Mouse (Mus musculus): Measurements from ENCODE around the gene Tnk1. TPM values are rescaled to one million over a fixed set of nuclear protein-coding genes. Genes with fewer than 3 reads are reported as not detected.
A peak's percentile ranks its signal among the peaks of the same experiment; 100 is the strongest.

The Tnk1 gene
- polyA plus RNA-seq, 1 experiment from 2014 or later: 0.12 TPM

DNA sequence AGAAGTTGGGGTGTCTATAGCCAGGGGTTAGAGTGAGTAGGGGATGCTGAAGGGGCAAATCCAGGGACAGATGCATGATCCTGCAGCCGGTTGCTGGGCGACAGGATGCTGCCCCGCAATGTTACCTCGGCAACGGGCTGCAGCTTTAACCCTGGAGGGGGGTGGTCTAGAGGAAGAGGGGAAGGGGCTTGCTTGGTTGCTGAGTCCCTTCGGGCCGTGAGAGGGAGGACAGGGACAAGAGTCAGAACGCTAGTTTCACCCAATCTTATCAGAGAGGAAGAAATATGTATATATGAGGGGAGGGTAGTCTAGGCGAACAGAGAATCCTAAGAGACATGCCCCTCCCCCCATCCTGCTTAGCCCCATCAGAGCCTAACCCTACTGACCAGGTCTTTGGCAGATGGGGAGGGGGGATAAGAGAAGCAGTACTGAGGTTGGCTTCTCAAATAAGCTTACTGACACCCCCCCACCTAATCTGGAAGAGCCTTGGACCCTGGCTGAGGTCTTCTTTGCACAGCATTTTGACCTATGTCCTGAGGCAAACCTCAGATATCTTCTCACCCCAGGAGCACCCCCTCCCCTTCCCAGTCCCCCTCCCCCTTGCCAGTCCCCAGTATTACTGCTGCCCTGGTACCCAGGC lies 23.1 kb downstream of the Tnk1 start:
- Histone ChIP-seq H3K27me3 (no peaks in the 10 kb centered on the region), H3K4me3 (peak overlapping the region; percentile 91), H3K9me3 (no peaks in the 10 kb centered on the region), H3K4me2 (peak overlapping the region; percentile 96), H3K36me3 (peaks cover 15% of the 10 kb centered on the region), H3K27ac (replicated peaks) (peak overlapping the region; percentile 97), H3K9ac (peak overlapping the region; percentile 97), H3K4me1 (replicated peaks) (peaks cover 41% of the 10 kb centered on the region)
- ATAC-seq (ENCODE audit: low FRiP score, low read depth): no peak
- 3% methylated on average over 9 of the region's 9 CpGs for WGBS

DNA sequence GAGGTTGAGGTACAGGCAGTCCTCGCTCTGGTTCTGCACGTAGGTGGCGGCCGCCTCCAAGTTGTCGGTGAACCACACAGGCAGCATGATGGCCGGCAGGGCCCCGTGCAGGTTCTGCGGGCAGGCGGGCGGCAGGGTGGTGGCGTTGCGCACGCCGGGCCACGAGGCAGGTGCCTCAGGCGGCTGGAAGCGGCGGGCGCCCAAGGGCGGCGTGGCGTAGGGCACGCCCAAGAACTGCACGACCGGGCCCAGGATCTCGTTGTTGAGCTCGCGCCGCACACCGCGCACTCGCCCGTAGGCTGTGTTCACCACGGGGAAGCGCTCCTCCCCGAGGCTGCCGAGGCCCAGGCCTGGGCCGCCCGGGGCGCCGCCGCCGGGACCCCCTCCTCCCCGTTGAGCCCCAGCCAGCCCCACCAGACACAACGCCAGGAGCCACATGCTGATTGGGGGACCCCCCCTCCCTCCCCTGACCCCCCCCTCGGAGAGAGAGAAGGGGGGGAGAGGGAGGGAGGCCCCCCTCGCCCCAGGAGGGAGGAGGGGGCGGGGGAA lies 24.5 kb downstream of the Tnk1 start:
- 6% methylated on average over 39 of the region's 48 CpGs for WGBS
- H3K27me3 ChIP-seq: no peaks in the 10 kb centered on the region
- no peaks in the 10 kb centered on the region for H3K9me3 ChIP-seq
- peak overlapping the region; percentile 96 for H3K4me2 ChIP-seq
- peak overlapping the region; percentile 97 for H3K9ac ChIP-seq
- H3K4me1 ChIP-seq (replicated peaks): peaks cover 40% of the 10 kb centered on the region
- peaks cover 20% of the 10 kb centered on the region for H3K36me3 ChIP-seq
- H3K4me3 ChIP-seq: peak overlapping the region; percentile 91
- no peak for ATAC-seq (ENCODE audit: low FRiP score, low read depth)
- H3K27ac ChIP-seq (replicated peaks): peak overlapping the region; percentile 6; the same call in 1 of the 2 replicates

DNA sequence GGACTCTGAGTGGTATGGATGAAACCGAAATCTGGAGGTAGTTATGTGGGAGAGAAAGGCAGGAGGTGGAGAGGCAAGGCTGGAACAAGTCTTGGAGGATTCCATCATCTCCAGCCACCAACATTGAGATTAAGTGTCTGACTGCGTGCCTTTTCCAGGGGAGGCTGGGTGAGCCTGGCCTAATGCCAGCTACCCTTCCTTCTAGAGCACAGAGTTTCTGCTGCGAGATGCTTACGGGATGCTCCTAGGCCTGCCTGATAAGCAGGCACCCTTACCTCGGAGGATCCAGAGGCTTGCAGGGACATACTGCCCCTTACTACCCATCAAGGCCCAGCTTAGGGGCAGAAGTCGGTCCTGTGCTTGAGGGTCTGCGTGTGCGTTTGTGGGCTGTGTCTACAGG lies 25.0 kb downstream of the Tnk1 start:
- Histone ChIP-seq H3K4me2 (peak overlapping the region; percentile 96), H3K4me3 (peak overlapping the region; percentile 91), H3K27me3 (no peaks in the 10 kb centered on the region), H3K4me1 (replicated peaks) (peaks cover 39% of the 10 kb centered on the region), H3K27ac (replicated peaks) (peak overlapping the region; percentile 6; the same call in 1 of the 2 replicates), H3K9me3 (no peaks in the 10 kb centered on the region), H3K36me3 (peaks cover 24% of the 10 kb centered on the region), H3K9ac (peak overlapping the region; percentile 97)
- 50% methylated on average over 8 of the region's 8 CpGs for WGBS
- ATAC-seq (ENCODE audit: low FRiP score, low read depth): no peak

DNA sequence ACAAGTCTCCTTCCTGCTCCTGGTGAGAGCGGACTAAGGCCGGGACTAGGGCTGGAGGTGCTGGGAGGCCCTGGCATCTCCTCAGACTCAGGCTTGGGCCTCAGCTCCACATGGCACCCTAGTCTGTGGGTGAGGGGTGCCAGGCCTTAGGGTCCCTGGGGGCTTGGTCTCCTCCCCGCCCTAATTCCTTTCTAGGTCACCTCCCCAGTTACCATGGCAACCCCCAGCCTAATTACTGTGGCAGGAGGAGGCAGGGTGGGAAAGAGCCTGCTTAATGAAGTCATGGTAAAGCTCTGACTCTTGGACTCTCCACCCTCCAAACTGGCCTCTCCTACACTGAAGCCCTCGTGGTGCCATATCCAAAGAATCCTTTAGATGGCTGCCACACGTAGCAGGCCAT lies 29.7 kb downstream of the Tnk1 start:
- Histone ChIP-seq H3K9me3 (no peaks in the 10 kb centered on the region), H3K36me3 (peaks cover 64% of the 10 kb centered on the region), H3K4me3 (no peak overlapping the region), H3K4me1 (replicated peaks) (peaks cover 14% of the 10 kb centered on the region), H3K9ac (no peak overlapping the region), H3K4me2 (no peak overlapping the region), H3K27me3 (no peaks in the 10 kb centered on the region), H3K27ac (replicated peaks) (no peak overlapping the region)
- ATAC-seq (ENCODE audit: low FRiP score, low read depth): 0 out of 2 replicates have a peak, but pooled peaks have one; percentile 19
- 52% methylated on average over 5 of the region's 5 CpGs for WGBS

DNA sequence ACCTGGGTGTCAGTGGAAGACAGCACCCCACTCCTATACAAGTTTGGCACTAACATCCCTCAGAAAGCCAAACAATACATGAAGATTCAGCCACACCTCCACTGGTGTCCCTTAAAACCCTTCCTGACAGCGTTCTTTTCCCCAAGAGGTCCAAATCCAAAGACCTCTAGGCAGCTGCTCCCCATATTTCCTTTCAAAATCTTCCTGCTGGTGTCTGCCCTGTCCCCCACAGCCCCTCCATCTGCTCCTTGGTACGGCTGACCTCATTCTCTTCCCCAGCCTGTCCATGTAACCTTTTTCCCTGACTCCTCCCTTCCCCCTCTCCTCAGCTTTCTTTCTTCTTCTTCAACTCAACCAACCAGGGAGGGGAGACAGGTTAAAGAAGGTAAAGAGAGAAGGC lies 35.1 kb downstream of the Tnk1 start:
- H3K27me3 ChIP-seq: no peaks in the 10 kb centered on the region
- no peak for ATAC-seq (ENCODE audit: low FRiP score, low read depth)
- no peaks in the 10 kb centered on the region for H3K9me3 ChIP-seq
- 73% methylated on average over 2 of the region's 2 CpGs for WGBS
- H3K27ac ChIP-seq (replicated peaks): no peak overlapping the region
- no peaks in the 10 kb centered on the region for H3K4me1 ChIP-seq (replicated peaks)
- H3K9ac ChIP-seq: no peak overlapping the region
- peaks cover 40% of the 10 kb centered on the region for H3K36me3 ChIP-seq
- no peak overlapping the region for H3K4me2 ChIP-seq
- no peak overlapping the region for H3K4me3 ChIP-seq

DNA sequence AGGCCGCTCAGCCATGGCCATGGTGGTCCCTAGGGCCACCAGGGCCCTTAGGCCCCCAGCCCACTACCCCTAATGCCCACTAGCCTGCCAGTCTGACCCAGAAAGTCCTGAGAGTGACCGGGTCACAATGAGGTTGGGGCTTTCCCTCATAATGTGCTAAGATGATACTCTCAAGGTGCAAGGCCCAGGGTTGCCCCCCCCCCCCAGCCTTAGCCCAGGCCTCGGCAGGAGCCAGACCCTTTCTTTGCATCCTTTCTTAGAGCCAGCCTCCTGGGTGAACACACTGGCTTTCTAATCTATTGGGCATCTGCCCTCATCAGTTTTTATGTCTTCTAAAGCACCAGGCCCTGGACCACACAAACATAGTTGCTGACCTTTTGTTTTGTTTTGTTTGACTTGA lies 36.5 kb downstream of the Tnk1 start, which contains the start of gene Spem1:
Gene Spem1 (minus strand): TSS at position 101 of the 400 bp plus-strand sequence.
- Histone ChIP-seq H3K4me1 (replicated peaks) (no peaks in the 10 kb centered on the region), H3K9me3 (no peaks in the 10 kb centered on the region), H3K36me3 (peaks cover 28% of the 10 kb centered on the region), H3K4me3 (no peak within 1 kb of the TSS), H3K27ac (replicated peaks) (no peak within 1 kb of the TSS), H3K4me2 (no peak within 1 kb of the TSS), H3K27me3 (no peaks in the 10 kb centered on the region), H3K9ac (no peak within 1 kb of the TSS)
- WGBS: 87% methylated on average over 3 of the region's 3 CpGs
- no peak for ATAC-seq (ENCODE audit: low FRiP score, low read depth)

DNA sequence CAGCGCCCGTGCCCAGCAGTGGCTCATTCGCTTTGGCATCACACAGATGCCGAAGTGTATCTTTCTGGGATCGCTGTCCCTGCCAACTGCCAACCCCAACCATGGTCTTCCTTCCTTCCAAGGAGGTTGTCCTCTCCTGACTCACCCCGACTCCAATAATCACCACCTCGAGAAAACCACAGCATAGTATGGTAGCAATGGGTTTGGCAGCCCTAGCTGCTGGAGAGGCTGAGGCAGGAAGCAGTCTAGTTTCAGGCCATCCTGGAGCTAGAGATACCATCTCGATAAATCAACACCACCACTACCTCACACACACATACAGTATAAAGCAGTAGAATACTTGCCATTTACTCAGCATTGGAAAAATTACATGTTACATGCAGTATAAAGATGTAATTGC lies 39.7 kb downstream of the Tnk1 start:
- H3K4me3 ChIP-seq: no peak overlapping the region
- H3K27me3 ChIP-seq: no peaks in the 10 kb centered on the region
- H3K9me3 ChIP-seq: no peaks in the 10 kb centered on the region
- no peak overlapping the region for H3K27ac ChIP-seq (replicated peaks)
- H3K9ac ChIP-seq: no peak overlapping the region
- ATAC-seq (ENCODE audit: low FRiP score, low read depth): no peak
- WGBS: 94% methylated on average over 8 of the region's 8 CpGs
- H3K4me2 ChIP-seq: no peak overlapping the region
- H3K36me3 ChIP-seq: no peaks in the 10 kb centered on the region
- no peaks in the 10 kb centered on the region for H3K4me1 ChIP-seq (replicated peaks)

DNA sequence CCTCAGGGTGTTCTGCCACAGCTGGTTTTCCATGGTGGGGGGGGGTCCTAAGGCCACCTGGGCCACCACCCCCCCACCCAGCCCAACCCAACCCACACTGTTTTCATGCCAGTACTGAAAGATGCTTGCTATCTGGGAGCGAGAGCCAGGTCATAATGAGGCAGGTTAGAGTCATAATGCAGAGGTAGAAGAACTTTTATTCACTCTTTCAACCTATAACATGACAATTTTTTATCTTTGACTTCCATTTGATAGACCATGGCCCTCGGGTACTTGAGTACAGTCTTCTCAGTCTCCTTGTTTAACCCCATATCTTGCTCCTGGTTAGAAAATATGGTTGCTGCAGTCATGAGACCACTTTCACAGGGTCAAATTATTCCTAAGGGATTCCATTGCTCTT lies 40.2 kb downstream of the Tnk1 start, which contains the start of gene Spem2:
Gene Spem2 (minus strand): TSS at position 101 of the 400 bp plus-strand sequence.
- no peaks in the 10 kb centered on the region for H3K36me3 ChIP-seq
- no peak within 1 kb of the TSS for H3K27ac ChIP-seq (replicated peaks)
- ATAC-seq (ENCODE audit: low FRiP score, low read depth): no peak
- WGBS: 88% methylated on average over 2 of the region's 2 CpGs
- no peak within 1 kb of the TSS for H3K9ac ChIP-seq
- no peak within 1 kb of the TSS for H3K4me3 ChIP-seq
- no peaks in the 10 kb centered on the region for H3K4me1 ChIP-seq (replicated peaks)
- no peaks in the 10 kb centered on the region for H3K9me3 ChIP-seq
- no peaks in the 10 kb centered on the region for H3K27me3 ChIP-seq
- H3K4me2 ChIP-seq: no peak within 1 kb of the TSS

DNA sequence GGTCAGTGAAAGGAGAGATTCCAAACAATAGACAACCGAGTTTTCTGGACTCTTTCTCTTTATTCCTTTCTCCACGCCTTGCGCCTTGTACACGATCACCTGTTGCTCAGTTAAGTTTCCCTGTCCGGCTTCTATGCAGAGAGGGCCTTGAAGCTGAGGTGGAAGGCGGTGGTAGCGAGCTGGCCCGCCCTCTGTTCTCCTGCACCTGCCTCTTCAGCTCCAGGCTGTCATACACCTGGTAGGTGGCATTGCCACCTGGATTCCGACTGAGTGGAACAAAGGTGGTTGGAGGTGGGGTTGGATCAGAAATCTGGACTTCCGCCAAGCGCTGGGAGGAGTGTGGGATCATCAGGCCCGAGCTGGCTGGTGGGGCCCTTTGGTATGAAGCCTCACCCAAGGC lies 42.0 kb downstream of the Tnk1 start:
- no peaks in the 10 kb centered on the region for H3K27me3 ChIP-seq
- H3K36me3 ChIP-seq: no peaks in the 10 kb centered on the region
- WGBS: 92% methylated on average over 12 of the region's 12 CpGs
- no peak overlapping the region for H3K4me3 ChIP-seq
- H3K4me1 ChIP-seq (replicated peaks): no peaks in the 10 kb centered on the region
- ATAC-seq (ENCODE audit: low FRiP score, low read depth): no peak
- no peak overlapping the region for H3K27ac ChIP-seq (replicated peaks)
- H3K4me2 ChIP-seq: no peak overlapping the region
- H3K9me3 ChIP-seq: no peaks in the 10 kb centered on the region
- no peak overlapping the region for H3K9ac ChIP-seq

DNA sequence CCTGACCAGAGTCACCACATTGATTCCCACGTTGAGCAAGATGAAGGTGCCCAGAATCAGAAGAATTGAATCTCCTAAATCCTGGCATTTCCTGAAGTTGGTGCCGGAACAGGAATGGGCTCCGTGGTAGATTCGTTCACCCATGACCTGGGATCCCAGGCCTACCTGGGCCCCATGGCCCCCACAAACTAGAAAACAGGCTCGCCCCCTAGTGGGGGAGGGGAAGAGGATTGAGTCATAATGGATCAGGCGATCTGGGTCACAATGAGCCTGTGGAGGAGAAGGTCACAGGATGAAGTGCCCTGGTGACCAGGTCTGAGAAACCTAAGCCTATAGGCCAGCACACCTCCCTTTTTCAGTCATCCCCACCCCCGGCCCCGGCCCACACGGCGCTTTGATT lies 43.4 kb downstream of the Tnk1 start, which contains the start of gene Gm39566:
Gene Gm39566 (minus strand): TSS at position 144 of the 400 bp plus-strand sequence.
- 66% methylated on average over 10 of the region's 10 CpGs for WGBS
- ATAC-seq (ENCODE audit: low FRiP score, low read depth): no peak
- H3K36me3 ChIP-seq: no peaks in the 10 kb centered on the region
- H3K4me3 ChIP-seq: no peak within 1 kb of the TSS
- no peaks in the 10 kb centered on the region for H3K9me3 ChIP-seq
- no peak within 1 kb of the TSS for H3K9ac ChIP-seq
- H3K4me1 ChIP-seq (replicated peaks): no peaks in the 10 kb centered on the region
- no peak within 1 kb of the TSS for H3K4me2 ChIP-seq
- H3K27ac ChIP-seq (replicated peaks): no peak within 1 kb of the TSS
- H3K27me3 ChIP-seq: no peaks in the 10 kb centered on the region

DNA sequence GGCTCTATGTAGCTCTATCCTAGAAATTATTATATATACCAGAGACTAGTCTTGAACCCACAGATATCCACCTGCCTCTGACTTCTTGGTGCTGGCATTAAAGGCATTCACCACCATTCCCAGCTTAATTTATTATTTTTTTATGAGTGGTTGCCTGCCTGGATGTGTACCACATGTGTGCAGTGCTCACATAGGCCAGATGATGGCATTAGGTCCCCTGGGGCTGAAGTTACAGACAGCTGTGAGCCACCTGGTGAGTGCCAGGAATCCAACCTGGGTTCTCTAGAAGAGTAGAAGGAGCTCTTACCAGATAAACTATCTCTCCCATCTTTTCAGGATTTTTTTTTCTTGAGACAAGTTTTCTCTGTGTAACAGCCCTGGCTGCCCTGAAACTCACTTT lies 48.2 kb downstream of the Tnk1 start:
- Histone ChIP-seq H3K36me3 (no peaks in the 10 kb centered on the region), H3K27ac (replicated peaks) (no peak overlapping the region), H3K4me1 (replicated peaks) (no peaks in the 10 kb centered on the region), H3K4me2 (no peak overlapping the region), H3K27me3 (peaks cover 16% of the 10 kb centered on the region), H3K9ac (no peak overlapping the region), H3K9me3 (no peaks in the 10 kb centered on the region), H3K4me3 (no peak overlapping the region)
- ATAC-seq (ENCODE audit: low FRiP score, low read depth): no peak

DNA sequence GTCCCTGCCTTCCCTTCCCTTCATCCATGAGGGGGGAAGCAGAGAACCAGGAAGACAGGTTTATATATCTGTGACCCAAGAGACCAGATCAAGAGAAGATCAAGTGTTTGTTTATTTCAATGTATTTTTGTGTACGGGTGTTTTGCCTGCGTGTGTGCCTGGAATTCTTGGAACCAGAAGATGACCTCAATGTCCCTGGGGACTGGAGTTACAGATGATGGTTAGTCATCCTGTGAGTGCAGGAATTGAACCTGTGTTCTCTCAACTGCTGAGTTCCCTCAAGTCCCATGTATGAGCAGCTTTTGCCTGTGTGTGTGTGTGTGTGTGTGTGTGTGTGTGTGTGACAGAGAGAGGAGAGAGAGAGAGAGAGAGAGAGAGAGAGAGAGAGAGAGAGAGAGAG lies 50.9 kb downstream of the Tnk1 start:
- Histone ChIP-seq H3K9ac (no peak overlapping the region), H3K9me3 (no peaks in the 10 kb centered on the region), H3K27me3 (peaks cover 24% of the 10 kb centered on the region), H3K27ac (replicated peaks) (no peak overlapping the region), H3K4me2 (no peak overlapping the region), H3K36me3 (no peaks in the 10 kb centered on the region), H3K4me3 (no peak overlapping the region), H3K4me1 (replicated peaks) (peaks cover 25% of the 10 kb centered on the region)
- 74% methylated on average over 2 of the region's 2 CpGs for WGBS
- no peak for ATAC-seq (ENCODE audit: low FRiP score, low read depth)
